Mouse (Mus musculus) megakaryocyte progenitor cell, adult 5-6 weeks (primary cell): ENCODE results near the gene Plagl1. TPM values are rescaled to one million over a fixed set of nuclear protein-coding genes. Genes with fewer than 3 reads are reported as not detected.

Experiments
- ATAC-seq: replicated peaks from 2 replicates; pipeline ENCODE4 v1.8.0; 2016; ENCODE audit warnings: mild to moderate bottlenecking, moderate TSS enrichment, inconsistent platforms; ENCODE audit not compliant: poor library complexity
- total RNA-seq, 2 experiments: library from RNA; stranded (forward) in 1 of 2; stranded (reverse) in 1 of 2; fragments of 157-497, 149-512 nt in 1 of 2; fragments of 200-1000 nt in 1 of 2; gene quantifications; 2 replicates each; pipeline versions ENCODE4 v1.2.3 to v1.2.4; 2015 to 2017

Gene Plagl1
- total RNA-seq, 2 experiments from 2014 or later: 0.25 to 1.1 TPM

DNA sequence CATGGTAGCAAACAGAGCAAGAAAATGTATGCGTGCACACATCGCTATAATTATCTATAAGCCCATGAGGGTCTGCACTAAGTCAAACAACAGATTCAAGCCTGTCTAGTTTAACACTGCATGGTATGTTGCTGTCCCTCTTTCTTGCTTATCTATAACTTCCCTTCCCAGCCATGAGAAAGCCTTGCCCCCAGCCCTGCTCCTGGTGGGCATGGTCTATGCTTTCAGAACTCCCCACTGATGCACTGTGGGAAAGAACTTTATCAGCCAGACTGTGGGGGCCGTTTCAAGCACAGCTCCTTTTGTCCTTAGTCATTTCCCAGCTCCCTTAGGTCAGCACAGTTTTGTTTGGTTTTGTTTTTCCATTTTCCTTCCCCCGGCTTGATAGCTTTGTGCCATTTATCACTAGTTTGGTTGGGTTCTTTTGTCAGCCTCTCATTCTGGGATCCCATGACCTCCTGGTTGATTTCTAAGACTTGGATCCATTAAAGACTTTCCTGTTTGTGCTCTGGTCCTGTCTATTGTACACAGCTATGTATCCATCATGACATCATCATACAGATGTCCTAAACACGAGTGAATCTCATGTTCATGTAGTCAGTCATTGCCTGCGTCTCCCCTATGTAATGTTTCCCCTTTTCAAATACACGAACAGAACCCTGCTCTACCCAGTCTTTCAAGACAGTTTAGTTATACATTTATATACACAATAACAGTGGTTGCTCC is 16.7 kb downstream of the Plagl1 start:
- no peak for ATAC-seq

DNA sequence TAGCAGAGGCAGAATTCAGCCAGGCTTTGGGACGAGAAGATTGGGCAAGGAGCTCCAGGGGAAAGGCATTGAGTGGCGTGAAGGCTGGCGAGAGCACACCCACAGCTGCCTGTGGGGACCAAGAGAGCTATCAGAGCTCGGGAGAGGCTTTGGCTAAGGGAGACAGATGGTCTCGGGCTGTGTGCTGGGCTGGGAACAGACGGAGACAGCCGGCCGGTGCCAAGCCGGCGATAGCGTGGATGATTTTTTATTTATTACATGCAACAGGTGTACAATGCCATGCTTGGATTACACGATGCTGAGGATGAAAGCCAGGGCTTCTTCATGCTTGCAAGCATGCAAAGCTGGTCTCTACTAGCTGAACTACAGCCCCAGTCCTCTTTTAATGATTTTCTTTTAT is 22.2 kb downstream of the Plagl1 start:
- no peak for ATAC-seq

DNA sequence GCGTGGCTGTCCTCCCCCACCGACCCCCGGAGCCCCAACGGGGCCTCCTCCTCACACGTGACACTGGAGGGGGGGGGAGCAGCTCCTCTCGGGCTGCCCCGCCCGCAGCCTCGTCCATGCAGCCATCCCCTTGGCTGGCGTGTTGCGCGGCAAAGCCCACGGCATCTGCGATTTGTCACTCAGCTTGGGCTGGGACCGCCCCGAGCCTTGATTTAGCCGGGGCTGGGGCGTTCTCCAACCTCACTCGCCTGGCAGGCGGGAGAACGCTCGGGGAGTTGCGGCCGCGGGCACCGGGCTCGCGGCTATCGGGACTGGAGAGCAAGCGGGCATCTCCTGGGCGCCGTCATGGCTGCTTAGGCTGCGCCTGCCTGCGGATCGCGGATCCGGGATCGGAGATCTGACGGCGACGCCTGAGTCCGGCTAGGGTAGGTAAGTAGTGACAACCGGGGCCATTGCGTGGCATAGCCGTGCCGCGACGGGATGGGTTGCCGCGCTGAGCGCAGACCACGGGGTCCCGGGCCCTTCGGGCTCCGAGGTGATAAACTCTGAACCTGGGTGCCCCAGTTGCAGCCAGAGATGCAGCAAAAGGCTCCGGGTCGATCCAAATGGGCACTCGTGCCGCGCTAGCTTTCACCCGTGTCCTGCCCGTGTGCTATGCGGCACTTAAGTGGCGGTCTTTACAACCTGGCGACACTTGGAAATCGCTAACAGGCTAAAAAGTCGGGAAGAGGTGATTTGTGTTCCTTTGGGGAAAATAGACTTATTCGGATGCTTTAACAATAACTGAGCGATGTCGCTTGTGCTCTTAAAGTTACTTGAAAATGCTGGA is 30.5 kb downstream of the Plagl1 start:
- ATAC-seq: peak; percentile 24

DNA sequence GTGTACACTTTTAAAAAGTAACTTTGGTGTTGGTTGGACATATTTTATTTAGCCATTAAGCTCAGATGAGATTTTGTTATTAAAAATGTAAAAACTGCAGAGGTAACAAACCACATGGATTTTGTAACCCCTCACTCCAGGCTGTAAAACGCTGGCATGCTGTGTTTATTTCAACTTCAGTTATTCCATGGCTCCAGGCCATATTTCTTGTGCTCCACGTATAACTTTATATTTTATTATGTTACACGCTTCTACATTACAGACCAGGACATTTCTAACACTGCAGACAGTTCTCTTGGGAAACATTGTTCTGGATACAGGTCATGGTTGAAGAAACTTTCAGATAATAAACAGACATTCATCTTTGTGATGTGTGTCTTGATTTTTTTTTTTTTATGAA is 32.7 kb downstream of the Plagl1 start:
- ATAC-seq: no peak

DNA sequence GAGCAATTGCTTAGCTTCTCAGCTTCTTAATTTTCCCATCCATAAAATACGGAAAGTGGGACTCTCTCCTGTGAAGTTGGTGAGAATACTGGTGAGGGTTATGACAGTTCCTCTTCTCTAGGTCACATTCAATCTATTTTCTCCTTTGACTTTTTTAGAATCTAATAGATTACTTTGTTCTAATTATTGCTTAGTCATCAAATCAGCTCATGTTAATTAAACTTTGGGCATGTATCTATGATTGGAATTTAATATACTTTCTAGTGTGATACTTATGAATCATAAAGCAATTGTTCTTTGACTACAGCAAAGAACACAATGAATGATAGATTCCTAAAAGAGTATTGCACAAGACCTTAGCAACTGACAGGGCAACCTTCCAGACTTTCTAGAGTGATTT is 38.6 kb downstream of the Plagl1 start:
- no peak for ATAC-seq

DNA sequence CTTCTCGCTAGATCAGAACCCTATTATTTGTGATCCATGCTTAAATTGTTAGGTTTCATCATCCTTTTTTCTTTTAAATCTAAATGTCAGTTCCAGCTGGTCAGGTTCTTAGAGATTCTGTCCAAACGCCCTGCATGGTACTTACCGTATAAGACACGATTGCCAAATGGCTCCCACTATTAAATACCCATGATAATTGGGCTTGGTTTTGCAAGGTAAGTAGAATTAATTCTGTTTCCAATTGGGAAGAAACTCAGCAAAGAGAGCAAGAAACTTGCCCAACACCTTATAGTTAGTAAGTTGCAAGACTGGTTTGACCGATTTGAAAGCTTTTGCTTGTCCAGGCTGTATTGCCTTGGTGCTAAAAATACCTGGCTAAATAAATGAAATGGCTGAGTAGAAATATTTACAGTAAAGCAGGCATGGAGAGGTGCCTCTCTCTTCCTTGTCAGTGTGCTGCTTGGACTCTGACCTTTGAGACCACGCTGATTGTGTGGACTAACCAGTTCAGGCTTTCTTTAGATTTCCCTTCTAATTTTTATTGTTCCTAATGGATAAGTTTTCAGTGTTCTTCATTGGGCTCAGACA is 39.9 kb downstream of the Plagl1 start:
- ATAC-seq: no peak

DNA sequence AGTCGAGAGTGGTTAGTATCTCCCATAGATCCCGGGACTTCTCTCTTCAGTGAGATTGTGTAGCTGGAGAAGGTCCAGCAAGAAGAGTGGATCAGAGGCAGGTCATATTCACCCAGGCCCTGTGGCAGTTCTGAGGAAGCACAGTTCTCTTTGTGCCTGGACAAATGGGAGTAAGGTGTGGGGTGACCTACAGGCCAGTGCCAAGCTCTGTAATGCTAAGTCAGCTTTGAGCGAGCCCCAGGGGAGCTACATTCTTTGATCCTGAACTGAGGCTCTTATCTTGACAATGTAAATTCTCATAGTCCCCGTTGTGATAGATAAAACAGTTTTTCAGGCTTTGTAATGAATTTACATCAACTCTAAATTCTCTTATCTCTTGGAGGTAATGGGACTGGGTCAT is 42.1 kb downstream of the Plagl1 start:
- ATAC-seq: no peak

DNA sequence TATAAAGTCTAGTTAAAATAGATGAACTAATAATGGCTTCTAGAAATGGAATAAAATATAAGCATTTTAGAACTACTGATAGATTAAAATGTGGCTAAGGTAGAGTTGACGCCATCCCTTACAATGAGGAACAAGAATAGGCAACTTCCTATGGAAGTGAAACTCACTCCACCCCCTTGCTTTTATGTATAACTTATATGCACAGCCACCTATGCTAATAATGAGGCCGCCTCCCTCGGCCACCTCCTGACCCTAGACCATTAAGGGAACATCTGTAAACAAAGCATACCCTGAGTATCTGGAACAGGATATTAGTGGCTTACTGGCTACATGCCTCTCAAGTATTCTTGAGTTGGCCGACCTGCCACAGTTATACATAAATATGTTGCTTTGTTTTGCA is 43.5 kb downstream of the Plagl1 start:
- ATAC-seq: peak; percentile 89

DNA sequence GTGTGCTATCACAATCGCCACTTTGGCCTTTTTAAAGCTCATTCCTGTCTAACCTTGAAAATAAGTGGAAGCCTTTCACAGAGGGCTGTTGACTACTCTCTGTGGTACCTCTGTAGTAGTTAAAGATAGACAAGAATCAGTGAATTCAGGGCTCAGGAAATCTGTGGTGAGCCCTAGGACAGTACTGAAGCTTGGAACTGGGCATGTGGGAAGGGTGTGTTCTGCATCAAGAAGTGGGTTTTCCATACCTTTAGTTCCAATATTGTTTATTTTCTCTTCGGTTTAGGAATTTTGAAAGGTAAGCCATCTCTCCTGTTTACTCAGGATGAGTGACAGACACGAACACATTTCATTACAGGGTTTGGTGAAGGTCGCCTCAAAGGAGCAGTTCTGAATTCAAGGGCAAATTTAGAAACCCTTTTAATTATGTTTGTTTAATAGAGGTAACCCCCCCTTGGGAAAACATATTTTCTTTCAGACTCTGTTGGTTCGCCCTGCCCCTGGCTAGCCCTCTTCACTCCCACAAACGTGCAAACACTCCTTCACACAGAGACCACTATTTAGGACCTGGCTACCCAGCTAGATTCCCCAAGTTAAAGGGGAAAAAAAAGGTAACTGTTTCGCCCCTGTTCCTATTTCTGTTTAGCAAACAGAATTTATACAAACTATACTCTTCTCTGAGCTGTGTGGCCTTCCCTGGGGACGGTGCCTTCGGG is 46.8 kb downstream of the Plagl1 start:
- ATAC-seq: no peak

DNA sequence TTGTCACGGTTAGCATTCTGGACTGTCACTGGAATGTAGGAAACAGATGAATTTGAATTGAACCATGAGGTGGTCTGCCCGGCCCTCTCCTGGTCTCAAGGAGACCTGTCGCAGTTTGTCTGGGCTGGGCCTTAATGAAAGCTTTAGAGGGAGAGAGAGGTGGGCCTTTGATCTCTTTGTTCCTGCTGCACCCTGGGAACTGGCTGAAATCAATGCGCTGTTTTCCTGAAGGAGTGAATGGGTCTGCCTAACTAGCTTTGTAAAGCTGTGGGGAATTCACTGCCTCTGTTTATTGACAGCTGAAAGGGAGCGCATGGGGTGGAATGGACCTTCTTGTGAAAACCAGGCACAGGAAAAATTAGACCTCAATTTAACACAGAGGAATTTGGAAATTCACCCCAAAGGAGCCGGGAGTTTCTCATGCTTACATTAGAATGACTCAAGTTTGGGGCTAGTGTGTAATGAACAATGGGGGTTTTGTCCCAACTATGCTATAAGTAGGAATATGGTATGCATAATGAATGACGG is 47.8 kb downstream of the Plagl1 start:
- no peak for ATAC-seq

DNA sequence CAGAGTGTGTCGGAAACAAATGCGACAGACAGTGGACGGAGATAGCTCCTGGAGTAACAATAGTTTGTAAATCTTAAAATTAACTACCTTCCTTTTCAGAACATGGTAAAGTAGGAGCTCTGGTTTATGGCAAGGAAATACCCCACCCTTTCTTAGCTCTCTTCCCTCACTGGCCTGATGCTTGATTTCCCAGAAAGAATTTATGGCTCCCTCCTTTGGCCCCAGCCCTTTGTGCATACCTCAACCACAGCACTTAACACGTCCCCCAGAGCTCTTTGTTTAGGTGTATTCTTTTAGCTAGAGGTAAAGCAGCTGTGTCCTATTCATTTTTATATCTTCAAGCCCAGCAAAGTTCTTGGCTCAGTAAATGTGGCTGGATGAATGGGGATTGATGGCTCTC is 48.5 kb downstream of the Plagl1 start:
- no peak for ATAC-seq

DNA sequence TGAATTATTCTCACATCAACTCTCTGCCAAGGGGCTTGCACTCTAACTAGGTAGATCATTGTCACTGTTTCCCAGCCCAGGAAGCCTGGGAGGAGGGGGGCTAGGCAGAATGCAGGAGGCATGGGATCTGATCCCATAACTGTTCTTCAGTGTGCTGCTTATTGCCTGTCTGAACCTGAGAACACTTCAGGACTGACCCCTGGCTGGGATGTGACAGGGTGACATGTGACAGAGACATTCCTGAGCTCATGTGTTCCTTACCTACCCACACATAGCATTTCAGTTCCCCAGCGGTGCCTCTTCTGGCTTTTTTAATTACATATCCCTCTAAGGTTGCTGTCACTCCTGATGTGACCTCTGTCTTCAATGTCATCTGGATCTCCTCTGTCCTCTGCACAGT is 49.5 kb downstream of the Plagl1 start:
- ATAC-seq: no peak

DNA sequence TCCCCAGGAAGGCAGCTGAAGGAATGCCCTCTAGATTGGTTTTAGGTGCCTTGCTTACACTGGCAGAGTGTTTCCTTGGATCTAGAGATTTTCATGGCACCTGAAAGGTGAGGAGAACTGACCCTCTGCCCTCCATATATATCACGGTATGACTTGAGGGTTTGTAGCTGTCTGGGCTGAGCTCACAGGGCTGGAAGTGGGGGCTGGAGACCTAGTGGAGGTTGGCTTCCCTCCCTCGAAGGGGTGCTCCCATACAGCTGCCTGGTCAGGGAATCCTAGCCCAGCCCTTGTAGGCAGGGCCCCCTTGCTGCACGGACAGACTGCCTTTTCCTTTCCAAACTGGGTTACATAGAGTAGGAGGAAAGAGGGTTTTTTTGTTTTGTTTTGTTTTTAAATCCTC is 52.5 kb downstream of the Plagl1 start:
- ATAC-seq: no peak

DNA sequence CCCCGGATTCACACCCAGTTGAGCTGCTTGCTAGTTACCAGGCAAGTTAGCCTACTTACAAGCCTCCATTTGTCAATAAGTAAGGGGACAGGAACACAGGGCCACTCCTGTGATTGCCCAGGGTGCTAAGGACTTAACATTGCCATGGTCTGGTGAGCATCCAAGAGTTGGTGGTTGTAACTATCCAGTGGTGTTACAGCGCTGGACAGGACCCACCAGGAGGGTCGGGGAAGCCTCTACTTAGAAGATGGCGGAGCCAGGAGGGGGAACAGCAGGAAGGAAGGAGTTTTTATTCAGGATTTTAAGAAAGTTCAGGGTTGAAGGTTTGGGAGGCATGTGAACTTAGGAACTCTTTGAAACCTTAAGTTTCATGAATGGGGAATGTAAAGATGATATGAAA is 53.3 kb downstream of the Plagl1 start:
- ATAC-seq: no peak

DNA sequence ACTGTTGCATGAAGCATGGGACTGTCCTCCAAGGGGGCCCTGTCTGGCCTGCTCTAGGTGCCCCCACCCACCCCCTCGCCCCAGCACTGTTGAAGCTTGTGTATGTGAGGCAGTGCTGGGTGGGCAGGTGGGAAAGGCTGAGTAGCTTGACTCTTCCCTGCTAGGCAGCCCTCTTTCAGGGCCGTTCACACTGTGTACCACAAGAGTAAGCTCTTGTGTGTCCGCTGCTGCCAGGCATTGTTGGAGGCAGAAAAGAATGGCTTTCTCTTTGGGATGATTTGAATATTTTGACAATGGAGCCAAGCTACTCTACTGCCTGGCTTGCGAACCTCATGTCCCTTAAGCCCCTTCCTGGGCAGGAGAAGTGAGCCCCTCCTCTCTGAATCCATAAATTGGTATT is 54.7 kb downstream of the Plagl1 start:
- ATAC-seq: no peak

DNA sequence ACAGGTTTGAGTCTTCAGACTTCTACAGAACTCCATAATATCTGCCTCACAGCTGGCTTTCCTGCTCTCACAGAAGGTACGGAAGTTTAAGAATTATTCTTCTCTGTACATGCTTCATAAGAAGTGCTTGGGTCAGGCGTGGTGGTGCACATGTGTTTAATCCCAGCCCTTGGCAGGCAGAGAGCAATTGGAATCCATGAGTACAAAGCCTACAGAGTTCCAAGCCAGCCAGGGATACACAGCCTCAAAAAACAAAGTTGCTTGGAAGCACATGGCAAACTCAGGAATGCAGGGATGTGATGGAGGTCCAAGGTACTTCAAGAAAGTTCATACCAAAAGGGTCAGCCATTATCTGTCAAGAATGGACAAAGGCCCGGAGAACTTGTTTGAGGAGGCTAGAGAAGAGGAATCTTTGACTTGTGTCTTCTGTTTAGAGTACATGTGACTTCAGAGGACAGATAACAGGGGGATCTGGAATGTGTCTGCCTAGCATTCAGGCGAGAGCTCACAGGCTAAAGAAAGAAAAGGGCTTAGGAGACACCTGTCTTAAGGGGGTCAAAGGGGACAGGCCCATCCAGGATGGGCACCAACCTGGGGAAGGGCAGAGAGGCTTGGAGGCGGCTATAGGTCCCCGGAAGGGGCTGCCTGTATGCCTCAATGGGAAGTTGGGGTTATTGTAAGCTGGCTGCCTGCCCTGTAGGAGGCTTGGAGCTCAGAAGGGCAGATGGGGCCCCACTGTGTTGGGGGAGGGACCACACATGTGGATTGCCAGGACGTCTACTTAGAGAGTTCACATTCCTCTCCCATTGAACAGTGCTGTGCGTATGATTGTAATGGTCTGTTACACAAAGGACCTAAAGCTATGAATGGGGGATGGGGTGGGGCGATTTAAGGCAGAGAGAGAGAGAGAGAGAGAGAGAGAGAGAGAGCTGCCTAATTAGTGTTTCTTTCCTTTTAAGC is 56.7 kb downstream of the Plagl1 start:
- ATAC-seq: no peak

DNA sequence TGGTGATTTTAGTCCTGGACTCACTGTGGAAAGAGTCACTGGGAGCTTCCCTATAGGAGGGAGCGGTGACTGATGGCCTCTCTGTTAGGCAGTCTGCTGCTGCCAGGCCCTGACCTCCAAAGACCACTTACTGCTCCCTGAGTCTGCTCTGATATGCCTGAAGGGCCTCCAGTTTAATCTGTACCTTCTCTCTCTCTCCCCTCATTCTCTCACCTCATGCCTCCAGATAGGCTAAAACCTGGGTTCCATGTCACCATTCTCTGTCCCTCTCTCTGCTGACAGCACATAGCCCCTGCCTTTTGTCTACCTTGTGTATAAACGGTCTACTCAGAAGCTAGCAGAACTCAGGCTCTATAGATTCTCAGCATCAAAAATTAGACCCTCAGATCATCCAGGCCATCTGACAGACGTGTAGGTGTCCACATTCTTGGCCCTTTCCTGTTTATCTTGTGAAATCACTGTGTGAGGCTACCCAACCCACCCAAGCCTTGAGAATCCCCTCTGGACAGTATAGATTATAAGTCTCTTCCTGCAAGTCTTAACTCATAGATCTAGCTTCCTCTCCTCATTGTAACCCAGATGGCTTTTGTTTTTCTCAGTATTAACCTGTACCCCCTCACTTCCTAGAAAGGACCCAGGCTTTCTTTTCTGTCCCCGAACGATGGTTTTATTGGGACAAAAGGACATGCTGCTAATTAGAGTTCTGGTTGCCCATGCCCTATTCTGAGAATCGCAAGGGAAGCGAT is 57.9 kb downstream of the Plagl1 start:
- no peak for ATAC-seq

DNA sequence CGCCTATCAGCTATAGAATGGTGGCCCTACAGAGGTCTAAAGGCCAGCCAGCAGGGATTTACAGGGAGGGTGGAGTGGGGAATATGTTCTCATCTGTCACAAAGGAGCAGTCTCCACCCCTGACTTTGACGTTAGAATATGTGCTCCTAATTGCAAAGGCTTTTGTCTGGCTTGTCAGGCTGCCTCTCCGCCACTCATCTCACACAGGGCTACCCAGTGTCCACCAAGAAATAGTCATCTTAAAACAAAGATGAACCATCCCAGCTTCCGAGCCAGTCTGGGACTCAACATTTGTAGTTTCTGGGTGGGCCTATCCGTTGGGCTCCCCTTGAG is 58.4 kb downstream of the Plagl1 start:
- no peak for ATAC-seq

DNA sequence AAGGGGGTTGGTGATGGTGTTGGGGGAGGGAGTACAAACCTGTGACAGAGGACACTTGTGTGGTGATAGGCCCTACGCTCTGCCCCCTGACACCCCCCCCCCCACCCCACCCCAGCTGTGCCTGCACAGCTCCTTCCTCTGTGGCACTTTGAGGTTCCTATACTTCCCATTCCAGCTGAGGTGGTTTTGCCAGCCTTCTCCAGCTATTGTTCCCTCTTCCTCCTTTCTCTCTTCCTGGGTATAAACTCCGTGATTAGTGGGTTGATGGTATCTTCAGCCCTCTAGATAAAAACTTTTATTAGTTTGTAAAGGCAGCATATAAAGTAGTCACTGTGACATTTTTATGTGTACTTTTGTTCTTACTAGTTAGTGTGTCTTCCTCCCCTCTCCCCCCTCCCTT is 59.0 kb downstream of the Plagl1 start:
- no peak for ATAC-seq

DNA sequence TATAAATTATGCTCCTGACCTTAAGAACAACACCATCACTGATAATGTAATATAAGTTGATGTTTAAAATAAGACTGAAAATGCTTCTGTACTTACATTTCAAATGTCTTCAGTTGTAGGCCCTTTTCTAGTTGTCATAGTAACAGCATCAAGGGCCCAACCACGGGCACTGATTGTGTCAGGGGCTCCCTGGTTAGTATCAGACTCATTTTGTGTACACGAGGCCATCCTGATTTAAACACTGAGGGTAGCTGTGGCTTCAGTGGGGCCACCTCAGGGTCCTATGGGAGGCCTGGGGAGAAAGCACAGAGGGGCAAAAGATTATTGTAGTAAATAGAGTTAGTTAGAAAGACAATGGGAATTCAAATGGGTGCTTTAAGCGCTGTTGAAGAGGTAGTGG is 65.5 kb downstream of the Plagl1 start:
- ATAC-seq: no peak
